Mouse (Mus musculus) left cerebral cortex, postnatal 36 days (tissue): ENCODE data around the gene Frmd8. TPM values are rescaled to one million over a fixed set of nuclear protein-coding genes. Genes with fewer than 3 reads are reported as not detected.
A peak's percentile ranks its signal among the peaks of the same experiment; 100 is the strongest.
"Not testable (repeated sequence)": the region's sequence is repeated elsewhere in the genome, so short reads cannot be mapped to it uniquely, and the experiment has no call there.

Experiments used
- DNase-seq, 2 experiments: peaks; one replicate each; pipeline ENCODE4 v3.0.0; 2021 to 2022; ENCODE audit warnings: low spot score in 2 of 2, mixed read lengths in 1 of 2
- intact Hi-C: fragments of 180-260 bp; cut with DNase I; formaldehyde crosslinking; loops from one replicate; pipeline ENCODE4 v1.15.1; 2025
- total RNA-seq, 2 experiments: library from RNA; stranded (reverse); gene quantifications; 2 replicates each; pipeline ENCODE4 v1.2.3; 2021

Gene Frmd8
- total RNA-seq, 2 experiments from 2014 or later, result 11.6 to 13.3 TPM

- DNase-seq, result no peak
- intact Hi-C loops, result loop anchor here (2.0 kb wide), 1 partner anchor 13 kb away; no protein-coding TSS in a partner anchor
Observed at GRCm38 (mm10) chr19:5815928-5816327, 59.1 kb downstream of the Frmd8 start.

GRCm38 (mm10) chr19:5815010-5815409 lies 60.1 kb downstream of the Frmd8 start:
- no peak for DNase-seq

GRCm38 (mm10) chr19:5814048-5814447 lies 61.0 kb downstream of the Frmd8 start:
- DNase-seq, intact Hi-C loops: not testable (repeated sequence)

More at GRCm38 (mm10) chr19:5815010-5815409, 60.1 kb downstream of the Frmd8 start:
- intact Hi-C loops, result no loop called here

- intact Hi-C loops, result loop anchor here (2.0 kb wide), 1 partner anchor 33 kb away; no protein-coding TSS in a partner anchor
- no peak for DNase-seq
Observed at GRCm38 (mm10) chr19:5813567-5813966, 61.5 kb downstream of the Frmd8 start.

GRCm38 (mm10) chr19:5811771-5812504 lies 63.1 kb downstream of the Frmd8 start:
- DNase-seq, result peak; percentile 90
- intact Hi-C loops, result loop anchor here (2.0 kb wide), 1 partner anchor 35 kb away; no protein-coding TSS in a partner anchor

GRCm38 (mm10) chr19:5810840-5811563 lies 64.1 kb downstream of the Frmd8 start:
- no peak for DNase-seq
- intact Hi-C loops, result no loop called here

- intact Hi-C loops, result no loop called here
- peak in 1 of 2 experiments; percentile 77 for DNase-seq
Observed at GRCm38 (mm10) chr19:5810103-5810839, 64.8 kb downstream of the Frmd8 start.

- intact Hi-C loops, result no loop called here
- DNase-seq, result no peak
Observed at GRCm38 (mm10) chr19:5809712-5810089, 65.4 kb downstream of the Frmd8 start.

- no peak for DNase-seq
- intact Hi-C loops, result no loop called here
Observed at GRCm38 (mm10) chr19:5808955-5809711, 65.9 kb downstream of the Frmd8 start.

- DNase-seq, result no peak
- intact Hi-C loops, result no loop called here
Observed at GRCm38 (mm10) chr19:5807740-5808139, 67.3 kb downstream of the Frmd8 start.

- DNase-seq, result no peak
- intact Hi-C loops, result no loop called here
Observed at GRCm38 (mm10) chr19:5806809-5807205, 68.3 kb downstream of the Frmd8 start.

GRCm38 (mm10) chr19:5806051-5806808 lies 68.8 kb downstream of the Frmd8 start:
- DNase-seq, result no peak
- intact Hi-C loops, result no loop called here

GRCm38 (mm10) chr19:5804371-5804899 lies 70.6 kb downstream of the Frmd8 start:
- intact Hi-C loops, result no loop called here

GRCm38 (mm10) chr19:5803881-5804279 lies 71.2 kb downstream of the Frmd8 start:
- intact Hi-C loops, result loop anchor here (1.0 to 2.0 kb wide), 2 partner anchors 13 to 41 kb away; no protein-coding TSS in a partner anchor
- no peak for DNase-seq

More at GRCm38 (mm10) chr19:5804371-5804899, 70.6 kb downstream of the Frmd8 start:
- DNase-seq, result no peak

GRCm38 (mm10) chr19:5803041-5803880 lies 71.8 kb downstream of the Frmd8 start:
- intact Hi-C loops, result loop anchor here (1.0 to 2.0 kb wide), 2 partner anchors 14 to 42 kb away; no protein-coding TSS in a partner anchor
- DNase-seq, result peak; percentile 99

- DNase-seq, result no peak
- intact Hi-C loops, result loop anchor here (1.0 to 2.0 kb wide), 2 partner anchors 14 to 43 kb away; no protein-coding TSS in a partner anchor
Observed at GRCm38 (mm10) chr19:5802787-5803040, 72.4 kb downstream of the Frmd8 start.

GRCm38 (mm10) chr19:5802011-5802786 lies 72.9 kb downstream of the Frmd8 start:
- intact Hi-C loops, result loop anchor here (2.0 kb wide), 1 partner anchor 15 kb away; no protein-coding TSS in a partner anchor
- peak; percentile 94 to 96 for DNase-seq
